Mouse (Mus musculus): ENCODE data around the gene 2010003K11Rik. TPM values are rescaled to one million over a fixed set of nuclear protein-coding genes. Genes with fewer than 3 reads are reported as not detected.

Gene 2010003K11Rik
- polyA plus RNA-seq, 1 experiment: not detected

GRCm38 (mm10) chr19:4496535-4497262 is 1.7 kb downstream of the 2010003K11Rik start:
- no peaks in the 10 kb centered on the region for H3K36me3 ChIP-seq (ENCODE audit: control insufficient read depth, insufficient read depth)
- H3ac ChIP-seq (ENCODE audit: control insufficient read depth, insufficient read length, low read depth): no peak overlapping the region
- no peaks in the 10 kb centered on the region for H3K79me3 ChIP-seq (ENCODE audit: low read depth)
- no peak overlapping the region for H3K4me3 ChIP-seq (ENCODE audit: insufficient read depth, poor library complexity, severe bottlenecking)
- no peaks in the 10 kb centered on the region for H3K27me3 ChIP-seq (ENCODE audit: control insufficient read depth, insufficient read depth, insufficient read length)
- no peak for TF ChIP-seq USF1 (IDR thresholded peaks at IDR 0.05; ENCODE audit: low read depth)
- TF ChIP-seq MYOG (IDR thresholded peaks at IDR 0.05; ENCODE audit: control insufficient read depth, extremely low read depth, insufficient read length): no peak
- no peak for TF ChIP-seq CTCF (IDR thresholded peaks at IDR 0.05; ENCODE audit: control insufficient read depth, insufficient read depth, insufficient read length)
- no peak for TF ChIP-seq MAX (IDR thresholded peaks at IDR 0.05)
- TF ChIP-seq CEBPB (IDR thresholded peaks at IDR 0.05; ENCODE audit: low read depth): no peak
- no peak for TF ChIP-seq FOSL1 (IDR thresholded peaks at IDR 0.05; ENCODE audit: insufficient read depth, low read length, poor library complexity, severe bottlenecking)
- no peak for TF ChIP-seq MYOD1 (IDR thresholded peaks at IDR 0.05; ENCODE audit: control insufficient read depth, insufficient read length, low read depth)
- H3K79me2 ChIP-seq (ENCODE audit: control insufficient read depth, insufficient read depth): no peaks in the 10 kb centered on the region

GRCm38 (mm10) chr19:4495814-4496213 is 2.6 kb downstream of the 2010003K11Rik start:
- Histone ChIP-seq H3K36me3 (ENCODE audit: control insufficient read depth, insufficient read depth) (no peaks in the 10 kb centered on the region), H3K27me3 (ENCODE audit: control insufficient read depth, insufficient read depth, insufficient read length) (no peaks in the 10 kb centered on the region), H3K4me3 (ENCODE audit: insufficient read depth, poor library complexity, severe bottlenecking) (no peak overlapping the region), H3K79me2 (ENCODE audit: control insufficient read depth, insufficient read depth) (no peaks in the 10 kb centered on the region), H3ac (ENCODE audit: control insufficient read depth, insufficient read length, low read depth) (no peak overlapping the region), H3K79me3 (ENCODE audit: low read depth) (no peaks in the 10 kb centered on the region)
- TF ChIP-seq MAX (IDR thresholded peaks at IDR 0.05) (no peak), CEBPB (IDR thresholded peaks at IDR 0.05; ENCODE audit: low read depth) (no peak), CTCF (IDR thresholded peaks at IDR 0.05; ENCODE audit: control insufficient read depth, insufficient read depth, insufficient read length) (no peak), USF1 (IDR thresholded peaks at IDR 0.05; ENCODE audit: low read depth) (no peak), MYOD1 (IDR thresholded peaks at IDR 0.05; ENCODE audit: control insufficient read depth, insufficient read length, low read depth) (no peak), FOSL1 (IDR thresholded peaks at IDR 0.05; ENCODE audit: insufficient read depth, low read length, poor library complexity, severe bottlenecking) (no peak), MYOG (IDR thresholded peaks at IDR 0.05; ENCODE audit: control insufficient read depth, extremely low read depth, insufficient read length) (no peak)

GRCm38 (mm10) chr19:4494707-4495106 is 3.7 kb downstream of the 2010003K11Rik start:
- no peak for TF ChIP-seq MYOG (IDR thresholded peaks at IDR 0.05; ENCODE audit: control insufficient read depth, extremely low read depth, insufficient read length)
- no peak for TF ChIP-seq MYOD1 (IDR thresholded peaks at IDR 0.05; ENCODE audit: control insufficient read depth, insufficient read length, low read depth)
- no peak for TF ChIP-seq FOSL1 (IDR thresholded peaks at IDR 0.05; ENCODE audit: insufficient read depth, low read length, poor library complexity, severe bottlenecking)
- TF ChIP-seq MAX (IDR thresholded peaks at IDR 0.05): no peak
- TF ChIP-seq CEBPB (IDR thresholded peaks at IDR 0.05; ENCODE audit: low read depth): no peak
- TF ChIP-seq CTCF (IDR thresholded peaks at IDR 0.05; ENCODE audit: control insufficient read depth, insufficient read depth, insufficient read length): no peak
- TF ChIP-seq USF1 (IDR thresholded peaks at IDR 0.05; ENCODE audit: low read depth): no peak
- no peaks in the 10 kb centered on the region for H3K79me2 ChIP-seq (ENCODE audit: control insufficient read depth, insufficient read depth)

GRCm38 (mm10) chr19:4492526-4493296 is 5.7 kb downstream of the 2010003K11Rik start:
- TF ChIP-seq USF1 (IDR thresholded peaks at IDR 0.05; ENCODE audit: low read depth) (peak; percentile 41), MYOD1 (IDR thresholded peaks at IDR 0.05; ENCODE audit: control insufficient read depth, insufficient read length, low read depth) (no peak)
- H3ac ChIP-seq (ENCODE audit: control insufficient read depth, insufficient read length, low read depth): no peak overlapping the region
- no peaks in the 10 kb centered on the region for H3K79me2 ChIP-seq (ENCODE audit: control insufficient read depth, insufficient read depth)
- no peaks in the 10 kb centered on the region for H3K79me3 ChIP-seq (ENCODE audit: low read depth)
- no peaks in the 10 kb centered on the region for H3K36me3 ChIP-seq (ENCODE audit: control insufficient read depth, insufficient read depth)
- H3K27me3 ChIP-seq (ENCODE audit: control insufficient read depth, insufficient read depth, insufficient read length): no peaks in the 10 kb centered on the region
- H3K4me3 ChIP-seq (ENCODE audit: insufficient read depth, poor library complexity, severe bottlenecking): no peak overlapping the region

More at GRCm38 (mm10) chr19:4494707-4495106, 3.7 kb downstream of the 2010003K11Rik start:
- no peak overlapping the region for H3K4me3 ChIP-seq (ENCODE audit: insufficient read depth, poor library complexity, severe bottlenecking)
- H3K79me3 ChIP-seq (ENCODE audit: low read depth): no peaks in the 10 kb centered on the region
- H3K36me3 ChIP-seq (ENCODE audit: control insufficient read depth, insufficient read depth): no peaks in the 10 kb centered on the region
- no peaks in the 10 kb centered on the region for H3K27me3 ChIP-seq (ENCODE audit: control insufficient read depth, insufficient read depth, insufficient read length)
- H3ac ChIP-seq (ENCODE audit: control insufficient read depth, insufficient read length, low read depth): no peak overlapping the region

- Histone ChIP-seq H3ac (ENCODE audit: control insufficient read depth, insufficient read length, low read depth) (no peak overlapping the region), H3K79me2 (ENCODE audit: control insufficient read depth, insufficient read depth) (no peaks in the 10 kb centered on the region), H3K36me3 (ENCODE audit: control insufficient read depth, insufficient read depth) (no peaks in the 10 kb centered on the region), H3K27me3 (ENCODE audit: control insufficient read depth, insufficient read depth, insufficient read length) (no peaks in the 10 kb centered on the region), H3K79me3 (ENCODE audit: low read depth) (no peaks in the 10 kb centered on the region), H3K4me3 (ENCODE audit: insufficient read depth, poor library complexity, severe bottlenecking) (no peak overlapping the region)
- TF ChIP-seq FOSL1 (IDR thresholded peaks at IDR 0.05; ENCODE audit: insufficient read depth, low read length, poor library complexity, severe bottlenecking): no peak
- TF ChIP-seq CEBPB (IDR thresholded peaks at IDR 0.05; ENCODE audit: low read depth): no peak
- no peak for TF ChIP-seq CTCF (IDR thresholded peaks at IDR 0.05; ENCODE audit: control insufficient read depth, insufficient read depth, insufficient read length)
- no peak for TF ChIP-seq MYOD1 (IDR thresholded peaks at IDR 0.05; ENCODE audit: control insufficient read depth, insufficient read length, low read depth)
- TF ChIP-seq USF1 (IDR thresholded peaks at IDR 0.05; ENCODE audit: low read depth): no peak
Measured at GRCm38 (mm10) chr19:4491080-4491695, 7.2 kb downstream of the 2010003K11Rik start.
